Mouse (Mus musculus): ENCODE results near the gene Jakmip3.

The Jakmip3 gene

DNA sequence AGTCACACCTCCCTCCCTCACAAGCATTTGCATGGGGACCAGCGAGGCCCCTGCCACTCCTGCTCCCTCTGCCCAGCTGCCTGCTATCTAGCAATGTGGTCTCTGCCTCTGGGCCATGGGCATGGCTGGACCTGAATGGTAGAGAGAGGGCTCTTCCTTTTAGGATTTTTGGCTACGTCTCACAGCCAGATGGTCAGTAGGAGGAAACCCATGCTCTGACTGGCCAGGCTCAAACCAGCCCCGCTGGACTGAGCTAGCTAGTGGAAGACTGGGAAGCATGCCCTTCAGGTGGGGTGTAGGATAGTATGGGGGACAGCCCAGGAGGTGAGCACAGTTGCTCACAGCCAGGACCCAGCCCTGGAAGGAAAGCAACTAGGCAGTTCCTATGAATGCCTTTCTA lies 161.3 kb downstream of the Jakmip3 start:
- peak; percentile 92 for DNase-seq

DNA sequence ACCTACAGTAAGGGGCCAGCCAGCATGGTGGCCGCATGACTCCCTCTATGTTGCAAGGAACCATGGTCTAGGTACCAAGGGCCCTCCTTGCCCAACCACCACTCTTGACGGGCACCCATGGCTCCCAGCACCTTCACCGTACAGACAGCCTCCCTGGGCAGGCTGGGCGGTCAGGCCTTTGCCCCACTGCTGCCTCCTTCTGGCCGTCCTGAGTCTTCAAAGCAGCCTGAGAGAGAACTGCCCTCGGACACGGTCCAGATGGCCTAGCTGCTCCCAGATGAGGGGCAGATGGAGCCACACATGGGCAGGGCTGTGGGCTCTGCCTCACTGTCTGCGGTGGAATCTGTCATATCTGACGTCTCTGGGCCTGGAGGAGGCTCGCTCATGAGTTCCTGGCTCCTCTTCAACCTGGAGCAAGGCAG lies 163.4 kb downstream of the Jakmip3 start:
- peak; percentile 72 for DNase-seq

DNA sequence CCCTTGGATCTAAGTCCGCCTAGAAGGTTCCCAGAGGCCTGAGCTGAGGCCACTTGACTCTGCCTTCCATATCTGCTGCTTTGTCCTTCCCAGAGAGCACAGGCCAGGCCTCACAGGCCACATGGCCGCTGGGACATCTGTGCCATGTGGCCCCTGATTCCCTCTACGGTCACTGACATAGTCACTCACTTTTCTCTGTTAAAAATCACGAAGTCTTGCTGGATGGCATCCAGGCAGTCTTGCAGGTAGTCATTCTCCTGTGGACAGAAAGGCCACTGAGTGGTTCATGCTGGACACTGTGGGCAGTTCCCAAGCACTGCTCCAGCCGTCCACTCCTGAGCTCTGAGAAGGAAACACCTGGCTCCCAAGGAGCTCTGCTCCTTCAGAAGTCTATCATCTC lies 164.5 kb downstream of the Jakmip3 start:
- peak; percentile 40 for DNase-seq

DNA sequence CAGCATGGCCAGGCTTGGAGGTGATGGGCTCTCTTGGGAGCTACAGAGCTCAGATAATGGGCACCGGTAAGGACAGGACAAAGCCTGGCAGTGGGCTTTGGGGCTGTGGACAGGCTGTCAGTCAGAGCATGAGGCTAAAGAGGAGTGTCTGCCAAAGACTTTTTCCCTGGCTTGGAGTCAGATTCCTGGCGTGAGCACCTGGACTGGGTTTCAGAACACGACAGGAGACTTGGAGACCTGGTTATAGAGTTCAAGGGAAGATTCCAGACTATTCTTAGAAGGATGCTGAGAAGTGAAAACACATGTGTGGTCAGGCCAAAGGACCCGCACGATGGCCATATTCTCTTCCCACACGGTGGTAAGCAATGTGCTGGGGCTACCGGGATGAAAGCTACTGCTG lies 165.2 kb downstream of the Jakmip3 start:
- peak; percentile 88 for DNase-seq

DNA sequence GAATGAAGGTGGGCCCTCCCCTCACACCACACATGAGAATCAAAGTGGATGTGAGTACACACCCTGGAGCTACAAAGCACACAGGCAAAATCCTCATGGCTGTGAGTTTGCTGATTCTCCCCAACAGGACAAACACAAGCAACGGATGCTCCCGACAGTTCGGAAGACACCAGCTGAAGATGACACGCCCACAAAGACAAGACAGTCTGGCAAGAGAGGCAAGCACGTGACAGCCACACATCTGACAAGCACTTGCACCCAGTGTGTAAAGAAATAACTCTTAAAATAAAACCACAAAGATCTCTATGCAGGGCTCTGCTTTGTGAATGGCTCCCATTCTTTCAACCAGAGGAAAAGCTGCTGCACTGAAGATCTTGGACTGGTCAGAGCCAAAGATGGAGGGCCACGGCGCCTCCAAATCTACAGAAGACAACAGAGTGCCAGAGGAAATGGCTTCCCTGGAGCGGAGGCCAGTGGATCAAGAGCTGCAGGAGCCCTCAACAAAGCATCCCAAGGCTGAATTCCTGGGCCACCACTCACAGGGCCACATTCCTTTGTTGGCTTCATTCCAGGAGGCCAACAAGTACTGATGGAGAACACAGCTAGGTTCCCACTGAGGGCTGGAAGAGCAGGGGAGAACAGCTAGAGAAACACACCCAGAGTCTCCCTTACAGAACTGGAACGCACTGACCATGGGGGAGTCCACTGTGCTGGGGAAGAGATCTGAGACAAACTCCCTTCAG lies 167.5 kb downstream of the Jakmip3 start:
- DNase-seq = peak; percentile 17

DNA sequence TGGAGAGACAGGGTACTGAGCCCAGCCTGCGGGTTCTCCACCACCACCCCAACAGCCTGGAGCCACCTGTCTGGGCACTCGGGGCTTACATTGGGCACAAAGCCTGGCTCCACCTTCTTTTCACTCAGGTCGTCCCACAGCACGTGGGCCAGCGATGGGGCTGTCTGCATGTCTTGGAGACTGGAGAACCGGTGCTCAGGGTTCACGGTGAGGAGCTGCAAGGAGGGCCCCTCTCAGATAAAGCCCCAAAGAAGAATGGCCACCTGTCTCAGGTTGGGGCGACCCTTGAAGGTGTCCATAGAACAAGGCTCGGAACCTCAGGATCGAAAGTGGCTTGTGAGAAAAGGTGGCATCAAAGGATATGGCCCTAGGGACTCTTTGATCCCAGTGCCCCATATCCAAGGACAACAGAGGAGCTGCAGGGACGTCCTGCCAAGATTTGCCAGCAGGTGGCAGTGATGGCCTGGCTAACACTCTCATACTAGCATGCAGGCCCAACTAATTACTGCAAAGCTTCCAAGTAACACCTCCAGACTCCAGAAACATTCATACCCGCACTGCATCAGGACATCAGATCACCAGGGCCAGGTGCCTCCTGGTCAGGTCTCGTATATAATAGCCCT lies 178.7 kb downstream of the Jakmip3 start:
- peak; percentile 80 for DNase-seq

DNA sequence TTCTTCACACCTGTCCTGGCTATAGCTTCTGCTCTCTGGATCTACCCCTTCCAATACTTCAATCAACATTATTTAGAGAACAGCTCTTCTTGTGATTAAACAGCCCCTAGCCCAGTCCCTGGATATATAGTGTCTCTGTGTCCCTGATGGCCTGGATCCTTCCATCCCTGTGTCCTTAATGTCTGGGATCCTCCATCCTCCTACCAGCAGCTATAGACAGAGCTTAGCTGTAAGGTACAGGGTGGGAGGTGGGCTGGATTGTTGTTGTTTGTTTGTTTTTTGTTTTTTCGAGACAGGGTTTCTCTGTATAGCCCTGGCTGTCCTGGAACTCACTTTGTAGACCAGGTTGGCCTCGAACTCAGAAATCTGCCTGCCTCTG lies 179.2 kb downstream of the Jakmip3 start:
- DNase-seq = no peak

DNA sequence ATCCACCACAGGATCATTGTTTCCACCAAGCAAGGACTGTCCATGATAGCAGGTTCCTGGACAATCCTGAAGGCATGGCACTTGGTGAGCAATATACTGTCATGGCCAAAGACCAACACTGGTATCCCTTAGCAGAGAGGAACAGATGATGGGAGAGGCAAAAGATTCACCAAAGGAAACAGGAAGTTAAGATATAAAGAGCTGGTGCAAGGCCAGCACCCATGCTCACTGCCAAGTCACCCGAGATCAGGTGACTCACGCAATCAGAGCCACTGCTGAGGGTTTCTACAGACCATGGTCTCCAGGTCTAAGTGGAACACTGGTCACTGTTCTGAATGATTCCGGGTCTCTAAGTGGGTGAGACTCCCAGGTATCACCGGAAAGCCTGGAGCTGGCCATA lies 185.4 kb downstream of the Jakmip3 start:
- DNase-seq = no peak

DNA sequence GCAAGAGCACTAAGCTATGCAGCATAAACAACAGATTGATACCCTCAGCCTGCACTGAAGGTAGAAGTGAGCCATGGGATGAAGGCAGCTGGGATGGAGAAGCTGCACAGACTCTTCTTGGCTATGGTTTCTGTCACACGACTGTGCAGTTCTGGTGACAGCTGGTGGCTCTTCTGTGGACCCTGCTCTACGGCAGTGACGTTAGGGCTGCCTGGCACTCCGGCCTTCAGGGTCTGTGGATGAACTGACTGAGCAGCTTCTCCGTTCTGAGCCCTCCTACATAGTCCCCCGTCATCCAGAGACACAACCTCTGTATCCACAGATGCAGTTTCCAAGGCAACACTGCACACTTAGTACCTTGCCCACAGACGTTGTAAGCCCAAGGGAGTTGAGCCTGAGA lies 186.0 kb downstream of the Jakmip3 start:
- no peak for DNase-seq

DNA sequence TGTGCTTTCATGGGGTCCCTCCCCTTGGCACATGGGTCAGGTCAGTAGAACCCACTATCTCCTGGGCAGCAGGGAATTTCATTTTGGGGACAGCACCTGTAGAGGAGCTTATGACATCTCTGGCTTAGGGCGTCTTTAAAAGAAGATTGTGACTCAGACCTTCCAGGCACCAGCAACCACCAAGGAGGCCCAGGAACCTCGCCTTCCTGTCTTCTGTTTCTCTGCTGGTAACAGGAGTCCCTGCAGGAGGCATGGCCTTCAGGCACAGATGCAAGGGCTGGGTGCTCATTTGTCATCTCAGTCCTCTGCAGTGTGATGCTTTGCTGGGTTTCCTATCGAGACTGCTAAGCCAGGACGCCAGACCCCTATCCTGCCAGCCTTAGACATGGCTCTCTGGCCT lies 188.5 kb downstream of the Jakmip3 start:
- DNase-seq = no peak

DNA sequence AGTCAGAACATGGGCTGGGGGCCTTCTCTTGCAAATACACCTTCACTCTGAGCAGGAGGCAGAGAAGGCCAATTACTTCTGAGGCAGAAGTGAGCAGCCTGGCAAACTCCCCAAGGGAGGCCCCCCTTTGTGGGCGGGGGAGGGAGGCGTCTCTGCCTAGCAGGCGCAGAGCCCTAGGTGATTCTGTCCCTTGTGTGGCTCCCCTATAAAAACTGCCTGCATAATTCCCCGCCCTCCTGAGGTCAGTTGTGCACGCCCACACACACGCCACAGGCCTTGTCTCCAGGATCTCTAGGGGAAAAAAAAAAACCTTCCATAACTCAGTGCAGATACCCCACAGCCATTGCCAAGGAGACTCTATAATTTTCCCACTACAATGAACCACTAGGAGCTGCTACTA lies 189.8 kb downstream of the Jakmip3 start:
- DNase-seq = no peak

DNA sequence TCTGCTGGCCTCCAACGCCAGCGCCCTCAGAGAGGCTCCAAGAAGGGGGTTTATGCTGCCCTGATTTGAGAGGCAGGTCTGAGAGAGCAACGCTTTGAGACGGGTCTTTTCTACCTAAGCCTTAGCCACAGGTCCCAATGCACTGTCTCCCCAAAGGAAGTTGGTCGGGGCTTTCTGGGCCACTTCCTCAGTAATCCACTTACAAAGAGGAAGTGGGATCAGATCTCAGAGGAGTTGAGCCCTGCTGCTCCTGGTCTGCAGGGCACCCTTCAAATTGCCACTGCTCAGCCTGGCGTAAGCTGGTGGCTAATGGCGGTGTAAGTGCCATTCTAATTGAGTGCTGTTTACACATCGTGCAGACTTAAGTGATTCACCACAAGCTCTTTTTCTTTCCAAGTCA lies 191.0 kb downstream of the Jakmip3 start:
- DNase-seq = no peak

DNA sequence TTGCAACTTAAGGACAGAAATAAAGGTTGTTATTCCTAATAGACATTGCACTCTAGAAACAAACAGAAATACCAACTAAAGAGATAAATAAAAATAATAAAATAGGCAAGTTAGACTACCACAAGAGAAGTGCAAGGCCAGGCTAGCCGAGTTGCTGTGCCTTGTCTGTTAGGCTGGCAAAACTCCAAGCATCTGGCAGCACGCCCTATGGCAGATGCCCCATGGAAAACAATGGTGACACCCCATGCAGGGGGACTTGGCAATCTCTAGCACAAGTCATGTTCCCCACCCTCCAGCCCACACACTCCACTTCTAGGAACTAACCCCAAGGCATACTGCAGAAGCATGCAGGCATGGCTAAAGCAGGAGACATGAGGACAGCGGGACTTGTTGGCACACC lies 192.9 kb downstream of the Jakmip3 start:
- peak; percentile 62 for DNase-seq

Measured in cerebellum, adult 11-12 months (tissue).